In the genomic region with DNA sequence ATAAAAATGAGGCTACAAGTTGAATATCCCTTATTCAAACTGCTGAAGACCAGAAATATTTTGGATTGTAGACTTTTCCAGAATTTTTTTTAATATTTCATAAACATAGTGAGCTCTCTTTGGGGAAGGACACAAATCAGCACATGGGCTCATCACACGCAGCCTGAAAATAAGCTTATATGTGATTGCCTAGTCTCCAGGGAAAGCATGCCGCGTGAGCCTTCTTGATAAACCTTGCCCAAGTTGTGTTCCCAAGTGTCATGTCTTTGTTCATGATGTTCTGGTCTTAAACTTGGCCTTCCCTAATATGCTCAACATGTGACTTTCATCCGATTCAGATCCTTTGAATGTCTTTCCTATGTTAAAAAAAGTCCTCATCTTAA, we compare ENCODE assay signal across 16 mouse cellular contexts.
"Had no signal": no experiment of that assay in that cellular context is flagged by ENCODE, and none has a peak within 500 bp of the region (broad histone marks: within the 10 kb centered on the region; RNA-seq: fewer than 3 reads in every experiment).

No protein-coding gene starts in this region.

- ATAC-seq: liver, postnatal 0 days had no signal

- H3K36me3 ChIP-seq: limb, embryonic 12.5 days; liver, embryonic 13.5 days; lung, embryonic 15.5 days; midbrain, embryonic 15.5 days; neural tube, embryonic 12.5 days had no signal

- H3K4me2 ChIP-seq: limb, embryonic 12.5 days; liver, embryonic 13.5 days; lung, embryonic 15.5 days; midbrain, embryonic 11.5 days; midbrain, embryonic 15.5 days; neural tube, embryonic 12.5 days had no signal

- DNase-seq: kidney, postnatal 10 days; kidney, postnatal 4 days; liver; liver, embryonic 13.5 days; liver, postnatal 0 days; lung, postnatal 14 days; thymus, adult 2 months; thymus, postnatal 25 days had no signal

- H3K27ac ChIP-seq: limb, embryonic 12.5 days; liver, embryonic 13.5 days; lung, embryonic 15.5 days; macrophage; midbrain, embryonic 15.5 days; neural tube, embryonic 12.5 days; stomach, postnatal 0 days had no signal

- H3K9ac ChIP-seq: limb, embryonic 12.5 days; liver, embryonic 13.5 days; liver, postnatal 0 days; lung, embryonic 15.5 days; midbrain, embryonic 15.5 days; neural tube, embryonic 12.5 days had no signal

- H3K9me3 ChIP-seq: limb, embryonic 12.5 days; liver, embryonic 13.5 days; lung, embryonic 15.5 days; megakaryocyte, embryonic 14.5 days; midbrain, embryonic 15.5 days; neural tube, embryonic 12.5 days had no signal

- H3K4me1 ChIP-seq: limb, embryonic 12.5 days; liver, embryonic 13.5 days; midbrain, embryonic 15.5 days; neural tube, embryonic 12.5 days had no signal

- H3K27me3 ChIP-seq: limb, embryonic 12.5 days; liver, embryonic 13.5 days; lung, embryonic 15.5 days; midbrain, embryonic 15.5 days; neural tube, embryonic 12.5 days had no signal

- H3K4me3 ChIP-seq: limb, embryonic 12.5 days; liver, embryonic 13.5 days; lung, embryonic 15.5 days; megakaryocyte, embryonic 14.5 days; midbrain, embryonic 15.5 days; neural tube, embryonic 12.5 days had no signal
